Mouse (Mus musculus): ENCODE data around the gene Olfr810. TPM values are rescaled to one million over a fixed set of nuclear protein-coding genes. Genes with fewer than 3 reads are reported as not detected.

Olfr810 gene
- not detected in 2 replicates for polyA plus RNA-seq (2015; fragmentation: Nextera tagmentation; extraction: Ambion mirVana)

GRCm38 (mm10) chr10:129794817-129795216 is at the start of gene Olfr810:
Gene Olfr810, minus strand, starts transcription at chr10:129794917.
- TF ChIP-seq CTCF (IDR thresholded peaks at IDR 0.05; ENCODE audit: low read depth) (no peak), EP300 (optimal IDR thresholded peaks at IDR 0.05) (no peak)
- Histone ChIP-seq H3K9ac (ENCODE audit: low read length) (no peak within 1 kb of the TSS), H3K4me2 (replicated peaks; ENCODE audit: low read depth) (no peak within 1 kb of the TSS), H3K9me3 (ENCODE audit: control insufficient read depth, low read length) (no peaks in the 10 kb centered on the region), H3K27me3 (ENCODE audit: control insufficient read depth, insufficient read depth, low read length) (no peaks in the 10 kb centered on the region), H3K36me3 (ENCODE audit: control insufficient read depth, insufficient read depth, low read length) (no peaks in the 10 kb centered on the region), H3K4me3 (ENCODE audit: low read depth, low read length) (no peak within 1 kb of the TSS), H3K27ac (replicated peaks) (no peak within 1 kb of the TSS), H3K4me1 (replicated peaks; ENCODE audit: control insufficient read depth, insufficient read depth) (no peaks in the 10 kb centered on the region)
- no peak for DNase-seq (ENCODE audit: low spot score)
- ATAC-seq (ENCODE audit: low FRiP score, low TSS enrichment), result no peak

GRCm38 (mm10) chr10:129804296-129804695 is 9.6 kb upstream of the Olfr810 start, which contains the start of gene Olfr811:
Gene Olfr811, minus strand, starts transcription at chr10:129804396.
- Histone ChIP-seq H3K4me2 (replicated peaks; ENCODE audit: low read depth) (no peak within 1 kb of the TSS), H3K9ac (ENCODE audit: low read length) (no peak within 1 kb of the TSS), H3K4me3 (ENCODE audit: low read depth, low read length) (no peak within 1 kb of the TSS), H3K27ac (replicated peaks) (no peak within 1 kb of the TSS), H3K9me3 (ENCODE audit: control insufficient read depth, low read length) (no peaks in the 10 kb centered on the region), H3K36me3 (ENCODE audit: control insufficient read depth, insufficient read depth, low read length) (no peaks in the 10 kb centered on the region), H3K27me3 (ENCODE audit: control insufficient read depth, insufficient read depth, low read length) (no peaks in the 10 kb centered on the region), H3K4me1 (replicated peaks; ENCODE audit: control insufficient read depth, insufficient read depth) (no peaks in the 10 kb centered on the region)
- ATAC-seq (ENCODE audit: low FRiP score, low TSS enrichment) (no peak), DNase-seq (ENCODE audit: low spot score) (no peak)
- TF ChIP-seq CTCF (IDR thresholded peaks at IDR 0.05; ENCODE audit: low read depth) (no peak), EP300 (optimal IDR thresholded peaks at IDR 0.05) (no peak)
- WGBS, result 82% methylated on average over 4 of the region's 4 CpGs

GRCm38 (mm10) chr10:129778123-129778522 is 16.6 kb downstream of the Olfr810 start:
- no peak overlapping the region for H3K4me2 ChIP-seq (replicated peaks; ENCODE audit: low read depth)
- H3K9ac ChIP-seq (ENCODE audit: low read length), result no peak overlapping the region
- no peaks in the 10 kb centered on the region for H3K27me3 ChIP-seq (ENCODE audit: control insufficient read depth, insufficient read depth, low read length)
- ATAC-seq (ENCODE audit: low FRiP score, low TSS enrichment) (no peak), DNase-seq (ENCODE audit: low spot score) (no peak)
- no peak overlapping the region for H3K27ac ChIP-seq (replicated peaks)
- no peaks in the 10 kb centered on the region for H3K9me3 ChIP-seq (ENCODE audit: control insufficient read depth, low read length)
- H3K4me1 ChIP-seq (replicated peaks; ENCODE audit: control insufficient read depth, insufficient read depth), result no peaks in the 10 kb centered on the region
- H3K36me3 ChIP-seq (ENCODE audit: control insufficient read depth, insufficient read depth, low read length), result no peaks in the 10 kb centered on the region
- TF ChIP-seq CTCF (IDR thresholded peaks at IDR 0.05; ENCODE audit: low read depth) (no peak), EP300 (optimal IDR thresholded peaks at IDR 0.05) (no peak)
- no peak overlapping the region for H3K4me3 ChIP-seq (ENCODE audit: low read depth, low read length)

- Histone ChIP-seq H3K9me3 (ENCODE audit: control insufficient read depth, low read length) (no peaks in the 10 kb centered on the region), H3K27ac (replicated peaks) (no peak within 1 kb of the TSS), H3K4me2 (replicated peaks; ENCODE audit: low read depth) (no peak within 1 kb of the TSS), H3K27me3 (ENCODE audit: control insufficient read depth, insufficient read depth, low read length) (no peaks in the 10 kb centered on the region), H3K36me3 (ENCODE audit: control insufficient read depth, insufficient read depth, low read length) (no peaks in the 10 kb centered on the region), H3K4me1 (replicated peaks; ENCODE audit: control insufficient read depth, insufficient read depth) (no peaks in the 10 kb centered on the region), H3K9ac (ENCODE audit: low read length) (no peak within 1 kb of the TSS), H3K4me3 (ENCODE audit: low read depth, low read length) (no peak within 1 kb of the TSS)
- ATAC-seq (ENCODE audit: low FRiP score, low TSS enrichment) (no peak), DNase-seq (ENCODE audit: low spot score) (no peak)
- TF ChIP-seq CTCF (IDR thresholded peaks at IDR 0.05; ENCODE audit: low read depth) (no peak), EP300 (optimal IDR thresholded peaks at IDR 0.05) (no peak)
These were observed 20.4 kb downstream of the Olfr810 start, which contains the start of gene Olfr809 for GRCm38 (mm10) chr10:129774338-129774737. Gene Olfr809, plus strand, starts transcription at chr10:129774638.

- no peak within 1 kb of the TSS for H3K27ac ChIP-seq (replicated peaks)
- 93% methylated on average over 1 of the region's 1 CpGs for WGBS
- H3K4me3 ChIP-seq (ENCODE audit: low read depth, low read length), result no peak within 1 kb of the TSS
- no peak within 1 kb of the TSS for H3K9ac ChIP-seq (ENCODE audit: low read length)
- H3K36me3 ChIP-seq (ENCODE audit: control insufficient read depth, insufficient read depth, low read length), result no peaks in the 10 kb centered on the region
- no peak for DNase-seq (ENCODE audit: low spot score)
- no peaks in the 10 kb centered on the region for H3K4me1 ChIP-seq (replicated peaks; ENCODE audit: control insufficient read depth, insufficient read depth)
- H3K27me3 ChIP-seq (ENCODE audit: control insufficient read depth, insufficient read depth, low read length), result no peaks in the 10 kb centered on the region
- no peak within 1 kb of the TSS for H3K4me2 ChIP-seq (replicated peaks; ENCODE audit: low read depth)
- H3K9me3 ChIP-seq (ENCODE audit: control insufficient read depth, low read length), result no peaks in the 10 kb centered on the region
- no peak for ATAC-seq (ENCODE audit: low FRiP score, low TSS enrichment)
- TF ChIP-seq EP300 (optimal IDR thresholded peaks at IDR 0.05), result no peak
- TF ChIP-seq CTCF (IDR thresholded peaks at IDR 0.05; ENCODE audit: low read depth), result no peak
These were observed 29.5 kb downstream of the Olfr810 start, which contains the start of gene Olfr808 for GRCm38 (mm10) chr10:129765182-129765581. Gene Olfr808, plus strand, starts transcription at chr10:129765482.

GRCm38 (mm10) chr10:129757693-129758092 is 37.0 kb downstream of the Olfr810 start, which contains the start of gene Olfr807:
Gene Olfr807, minus strand, starts transcription at chr10:129757793.
- no peaks in the 10 kb centered on the region for H3K9me3 ChIP-seq (ENCODE audit: control insufficient read depth, low read length)
- no peak within 1 kb of the TSS for H3K4me3 ChIP-seq (ENCODE audit: low read depth, low read length)
- DNase-seq (ENCODE audit: low spot score), result no peak
- ATAC-seq (ENCODE audit: low FRiP score, low TSS enrichment), result no peak
- no peak within 1 kb of the TSS for H3K9ac ChIP-seq (ENCODE audit: low read length)
- no peaks in the 10 kb centered on the region for H3K4me1 ChIP-seq (replicated peaks; ENCODE audit: control insufficient read depth, insufficient read depth)
- WGBS, result 87% methylated on average over 1 of the region's 1 CpGs
- H3K36me3 ChIP-seq (ENCODE audit: control insufficient read depth, insufficient read depth, low read length), result no peaks in the 10 kb centered on the region
- no peak for TF ChIP-seq CTCF (IDR thresholded peaks at IDR 0.05; ENCODE audit: low read depth)
- no peak for TF ChIP-seq EP300 (optimal IDR thresholded peaks at IDR 0.05)
- H3K27me3 ChIP-seq (ENCODE audit: control insufficient read depth, insufficient read depth, low read length), result no peaks in the 10 kb centered on the region
- no peak within 1 kb of the TSS for H3K27ac ChIP-seq (replicated peaks)
- H3K4me2 ChIP-seq (replicated peaks; ENCODE audit: low read depth), result no peak within 1 kb of the TSS
